ENCODE assay signal across 18 mouse cellular contexts in genomic region chr6:21853342-21853741, GRCm38 (mm10). TPM values are rescaled to one million over a fixed set of nuclear protein-coding genes. Genes with fewer than 3 reads are reported as not detected.
DNase-seq lines count a peak whose midpoint lies in the region; ATAC-seq and TF ChIP-seq lines count a peak whose summit lies in the region.
"Had no signal": no experiment of that assay in that cellular context is flagged by ENCODE, and none has a peak within 500 bp of the region (broad histone marks: within the 10 kb centered on the region; RNA-seq: fewer than 3 reads in every experiment).

No protein-coding gene starts in this region.

- H3K27me3 ChIP-seq in heart, embryonic 13.5 days (replicated peaks) = no peaks in the 10 kb centered on the region; the same call in 1 of the 2 replicates
- no peaks in the 10 kb centered on the region for H3K27me3 ChIP-seq in lung, embryonic 14.5 days (ENCODE audit: insufficient read depth, low read length)
- H3K27me3 ChIP-seq: intestine, embryonic 15.5 days; neural tube, embryonic 12.5 days had no signal

- peaks cover 11% of the 10 kb centered on the region for H3K36me3 ChIP-seq in heart, embryonic 13.5 days
- no peaks in the 10 kb centered on the region for H3K36me3 ChIP-seq in lung, embryonic 14.5 days (ENCODE audit: insufficient read depth)
- H3K36me3 ChIP-seq: intestine, embryonic 15.5 days; liver, embryonic 13.5 days had no signal

- no peak overlapping the region for H3K4me3 ChIP-seq in heart, embryonic 13.5 days
- H3K4me3 ChIP-seq in lung, embryonic 14.5 days (ENCODE audit: low read depth, low read length) = no peak overlapping the region
- no peak overlapping the region for H3K4me3 ChIP-seq in lung, adult 2 months (replicated peaks; ENCODE audit: extremely low read depth, low read depth, low read length)
- H3K4me3 ChIP-seq: forebrain, embryonic 13.5 days; intestine, embryonic 15.5 days; liver, embryonic 13.5 days; neural tube, embryonic 12.5 days had no signal

- no peak for ATAC-seq in heart, embryonic 13.5 days (ENCODE audit: extremely low read depth, insufficient number of reproducible peaks, low FRiP score, low TSS enrichment)
- no peak for ATAC-seq in lung, embryonic 14.5 days (ENCODE audit: insufficient read depth)
- ATAC-seq: CD4-positive, CD25-positive, alpha-beta regulatory T cell, adult 4 months; forebrain, embryonic 13.5 days; intestine, embryonic 15.5 days had no signal

- WGBS in heart, embryonic 13.5 days = 35% methylated on average over 6 of the region's 6 CpGs
- 23% methylated on average over 6 of the region's 6 CpGs for whole genome bisulfite sequencing in lung, embryonic 14.5 days
- 56% methylated on average over 6 of the region's 6 CpGs for WGBS in lung, adult 2 months

- no peaks in the 10 kb centered on the region for H3K9me3 ChIP-seq in heart, embryonic 13.5 days
- no peaks in the 10 kb centered on the region for H3K9me3 ChIP-seq in lung, embryonic 14.5 days (ENCODE audit: low read depth, low read length)
- H3K9me3 ChIP-seq: forebrain, embryonic 13.5 days; G1E; intestine, embryonic 15.5 days; liver, embryonic 13.5 days; neural tube, embryonic 12.5 days had no signal

- TF ChIP-seq POLR2A in lung, adult 2 months (IDR thresholded peaks at IDR 0.05; ENCODE audit: borderline replicate concordance, extremely low read depth, low read depth, low read length) = no peak

- no peak for TF ChIP-seq CTCF in lung, embryonic 14.5 days (IDR thresholded peaks at IDR 0.05; ENCODE audit: low read depth)
- TF ChIP-seq CTCF in lung, adult 2 months (IDR thresholded peaks at IDR 0.05; ENCODE audit: insufficient read depth, low read length) = no peak

- H3K9ac ChIP-seq in heart, embryonic 13.5 days = no peak overlapping the region
- no peak overlapping the region for H3K9ac ChIP-seq in lung, embryonic 14.5 days
- H3K9ac ChIP-seq: forebrain, embryonic 13.5 days; intestine, embryonic 15.5 days; liver, embryonic 13.5 days; neural tube, embryonic 12.5 days had no signal

- peak overlapping the region; percentile 83 for H3K4me2 ChIP-seq in heart, embryonic 13.5 days
- peak overlapping the region; percentile 15 for H3K4me2 ChIP-seq in lung, embryonic 14.5 days

- DNase-seq in adrenal gland, adult (ENCODE audit: inconsistent age in 2 of 2, low spot score in 1 of 2) = peak; percentile 53 to 77
- no peak for DNase-seq in adrenal gland, adult 18-20 months (ENCODE audit: low spot score in 2 of 2)
- DNase-seq in heart, adult 8-10 months (ENCODE audit: low spot score) = no peak
- DNase-seq in lung, embryonic 14.5 days = peak; percentile 45
- no peak for DNase-seq in lung, adult 2 months
- no peak for DNase-seq in gastrocnemius, adult 8-10 months (ENCODE audit: low spot score in 2 of 2)
- DNase-seq in thymus, postnatal 10 days (ENCODE audit: low spot score in 2 of 2) = no peak
- DNase-seq: cerebellum, adult 9-11 months; liver, embryonic 13.5 days; lung, postnatal 10 days; right cerebral cortex, postnatal 14 days had no signal

- H3K27ac ChIP-seq in heart, embryonic 13.5 days (replicated peaks) = no peak overlapping the region
- no peak overlapping the region for H3K27ac ChIP-seq in lung, embryonic 14.5 days (ENCODE audit: low read depth)
- H3K27ac ChIP-seq: forebrain, embryonic 13.5 days; intestine, embryonic 15.5 days; liver, embryonic 13.5 days; neural tube, embryonic 12.5 days had no signal

- peaks cover 24% of the 10 kb centered on the region for H3K4me1 ChIP-seq in heart, embryonic 13.5 days
- H3K4me1 ChIP-seq in lung, embryonic 14.5 days (ENCODE audit: insufficient read depth) = 0 out of 2 replicates have a peak, but pooled peaks cover 3% of the 10 kb centered on the region
- H3K4me1 ChIP-seq in lung, adult 2 months (ENCODE audit: control insufficient read depth, insufficient read depth, low read length) = peaks cover 4% of the 10 kb centered on the region; the same call in 1 of the 2 replicates

RNA-seq across cellular contexts. Expression of gene Tspan12, which starts 1.0 kb away (rescaled TPM):
- 100 to 1,000 TPM; 141 to 179 TPM for total RNA-seq in adrenal gland, adult 18-20 months (2021)
- polyA plus RNA-seq in heart, embryonic 13.5 days (2015; fragmentation: Nextera tagmentation; extraction: Ambion mirVana) = 60.5 and 70.6 TPM in 2 replicates
- total RNA-seq in heart, adult 8-10 months (2022) = 10 to 100 TPM; 64.1 to 69.9 (median 68.6) TPM
- 53.0 and 53.7 TPM in 2 replicates for polyA plus RNA-seq in lung, embryonic 14.5 days (2014; fragmentation: Nextera tagmentation; extraction: Ambion mirVana)
- 17.0 and 25.4 TPM in 2 replicates for polyA plus RNA-seq in lung, adult 2 months (2012; rRNA removed)
- total RNA-seq in gastrocnemius, adult 8-10 months (2022) = 10 to 100 TPM in 3 of 4 experiments, 1 to 10 TPM in 1; 9.9 to 11.7 (median 11.0) TPM
- total RNA-seq: megakaryocyte, adult 5-6 weeks had no signal
- polyA plus RNA-seq: CD4-positive, CD25-positive, alpha-beta regulatory T cell, adult 4 months had no signal

Comparison
In these comparisons a context has a peak if more than half of its experiments do, and no peak if none do; other contexts are left out.
1. DNase-seq: peak in adrenal gland, adult (2 of 2) and lung, embryonic 14.5 days (single experiment); none in adrenal gland, adult 18-20 months (0 of 2), heart, adult 8-10 months (single experiment), lung, adult 2 months (single experiment), gastrocnemius, adult 8-10 months (0 of 2) and thymus, postnatal 10 days (0 of 2).
2. RNA of gene Tspan12, which starts 1.0 kb away (total RNA-seq): 141 to 179 TPM in adrenal gland, adult 18-20 months and 64.1 to 69.9 TPM in heart, adult 8-10 months; 9.9 to 11.7 TPM in gastrocnemius, adult 8-10 months; every median in the first group is over 4 times any median in the second.